Mouse (Mus musculus) thymus, adult 2 months (tissue): ENCODE measurements around the gene Unc119.

Experiments
- CTCF ChIP-seq: fragments of 200-500 bp; IDR thresholded peaks from 2 replicates; pipeline ENCODE4 v1.5.1; 2012; ENCODE audit warnings: mild to moderate bottlenecking, control low read depth, low read length, moderate library complexity, borderline replicate concordance; ENCODE audit not compliant: control insufficient read depth, poor library complexity, insufficient read depth; ENCODE audit errors: extremely low read depth
- POLR2A ChIP-seq: fragments of 200-500 bp; IDR thresholded peaks from 2 replicates; pipeline ENCODE4 v1.6.1; 2012; ENCODE audit warnings: mild to moderate bottlenecking, low read length, control low read depth, moderate library complexity; ENCODE audit not compliant: control insufficient read depth, poor library complexity, insufficient read depth; ENCODE audit errors: extremely low read depth

DNA sequence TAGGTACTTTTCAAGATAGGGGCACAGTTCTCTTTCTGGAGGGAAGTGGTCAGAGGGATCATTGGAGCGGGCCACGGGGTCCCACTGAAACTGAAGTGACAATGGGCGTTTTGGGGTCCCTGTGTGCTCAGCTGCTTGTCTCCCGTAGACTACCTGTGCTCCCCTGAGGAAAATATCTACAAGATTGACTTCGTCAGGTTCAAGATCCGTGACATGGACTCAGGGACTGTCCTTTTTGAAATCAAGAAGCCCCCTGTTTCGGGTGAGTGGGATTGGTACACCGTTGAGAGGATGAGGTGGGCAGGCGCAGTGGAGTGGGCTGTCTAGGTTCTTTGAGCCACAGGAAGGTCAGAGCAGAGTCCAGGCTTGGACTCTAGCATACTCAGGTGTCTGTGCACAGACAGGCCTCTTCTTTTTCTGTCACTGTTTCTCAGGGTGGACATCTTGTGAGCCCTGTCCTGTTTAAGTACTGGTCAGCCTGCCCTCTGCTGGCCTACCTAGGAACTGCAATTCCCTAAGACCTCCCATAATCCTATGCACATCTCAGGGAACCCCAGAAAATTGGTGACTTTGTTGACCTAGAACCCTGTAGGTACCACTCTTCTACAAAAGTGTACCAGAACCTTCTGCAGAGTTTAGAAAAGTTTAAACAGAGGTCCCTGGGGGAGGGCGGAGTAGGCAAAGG, 3.9 kb downstream of the Unc119 start:
- no peak; the same call in 1 of the 2 replicates for TF ChIP-seq CTCF
- no peak for TF ChIP-seq POLR2A
